Mouse (Mus musculus): ENCODE data around the gene Carmil1. TPM values are rescaled to one million over a fixed set of nuclear protein-coding genes. Genes with fewer than 3 reads are reported as not detected.

Carmil1 gene
- polyA plus RNA-seq, 1 experiment from 2014 or later = 8.4 TPM

DNA sequence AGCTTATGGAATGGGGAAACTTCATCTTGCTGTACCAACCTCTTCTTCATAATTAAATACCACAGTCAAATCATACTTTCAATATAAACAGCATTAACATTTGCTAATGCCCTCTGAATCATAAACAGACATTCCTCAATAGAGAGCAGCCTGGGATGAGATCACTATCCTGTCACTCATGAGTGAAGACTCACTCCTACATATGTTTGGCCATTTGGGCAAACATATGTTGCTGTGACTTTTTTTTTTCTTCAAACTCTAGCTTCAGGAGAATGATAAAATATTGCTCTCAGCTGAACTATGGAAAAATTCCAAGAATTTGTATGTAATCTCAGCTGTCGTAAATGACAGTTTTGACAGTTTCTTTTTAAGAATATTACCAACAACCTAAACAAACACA lies 110.9 kb downstream of the Carmil1 start:
- H3K4me1 ChIP-seq = no peaks in the 10 kb centered on the region
- WGBS = 67% methylated on average over 1 of the region's 1 CpGs
- no peak overlapping the region for H3K27ac ChIP-seq (replicated peaks)
- H3K9ac ChIP-seq = no peak overlapping the region
- ATAC-seq (ENCODE audit: extremely low read depth, insufficient number of reproducible peaks, low FRiP score, low TSS enrichment) = no peak
- no peak overlapping the region for H3K4me3 ChIP-seq
- no peaks in the 10 kb centered on the region for H3K36me3 ChIP-seq
- H3K4me2 ChIP-seq = no peak overlapping the region
- no peaks in the 10 kb centered on the region for H3K9me3 ChIP-seq
- no peaks in the 10 kb centered on the region for H3K27me3 ChIP-seq (replicated peaks)

- H3K36me3 ChIP-seq = no peaks in the 10 kb centered on the region
- no peak overlapping the region for H3K27ac ChIP-seq (replicated peaks)
- H3K27me3 ChIP-seq (replicated peaks) = peaks cover 3% of the 10 kb centered on the region; the same call in 1 of the 2 replicates
- 0 out of 2 replicates have a peak, but pooled peaks cover 4% of the 10 kb centered on the region for H3K9me3 ChIP-seq
- H3K4me1 ChIP-seq = peaks cover 14% of the 10 kb centered on the region
- no peak overlapping the region for H3K4me2 ChIP-seq
- no peak for ATAC-seq (ENCODE audit: extremely low read depth, insufficient number of reproducible peaks, low FRiP score, low TSS enrichment)
- 87% methylated on average over 1 of the region's 1 CpGs for WGBS
- no peak overlapping the region for H3K4me3 ChIP-seq
- no peak overlapping the region for H3K9ac ChIP-seq
Observed at GRCm38 (mm10) chr13:24163368-24163767, 117.2 kb downstream of the Carmil1 start.

DNA sequence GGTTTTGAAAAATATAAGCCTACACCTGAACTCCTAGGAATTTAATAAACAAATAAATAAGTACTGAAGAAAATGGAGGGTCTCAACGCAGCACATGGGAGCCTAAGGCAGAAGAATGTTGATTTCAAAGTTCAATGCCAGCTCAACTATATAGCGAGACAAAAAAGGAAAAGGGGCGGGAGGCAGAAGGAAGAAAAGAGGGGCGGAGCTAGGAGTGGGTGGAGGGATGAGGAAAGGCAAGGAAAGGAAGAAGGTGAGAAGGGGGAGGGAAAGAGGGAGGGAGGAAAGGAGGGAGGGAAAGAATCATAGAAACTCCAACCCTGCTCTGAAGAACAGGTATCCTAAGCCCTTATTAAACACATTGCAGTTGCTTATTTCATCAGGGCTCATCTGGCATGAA lies 119.5 kb downstream of the Carmil1 start:
- peak; percentile 70 for ATAC-seq (ENCODE audit: extremely low read depth, insufficient number of reproducible peaks, low FRiP score, low TSS enrichment)

GRCm38 (mm10) chr13:24159972-24160371 lies 120.6 kb downstream of the Carmil1 start:
- Histone ChIP-seq H3K9me3 (0 out of 2 replicates have a peak, but pooled peaks cover 4% of the 10 kb centered on the region), H3K4me1 (peaks cover 18% of the 10 kb centered on the region), H3K9ac (no peak overlapping the region), H3K36me3 (no peaks in the 10 kb centered on the region), H3K4me2 (peak overlapping the region; percentile 40; the same call in 1 of the 2 replicates), H3K4me3 (no peak overlapping the region), H3K27ac (replicated peaks) (peak overlapping the region; percentile 78), H3K27me3 (replicated peaks) (peaks cover 13% of the 10 kb centered on the region; the same call in 1 of the 2 replicates)
- WGBS = 25% methylated on average over 4 of the region's 4 CpGs
- ATAC-seq (ENCODE audit: extremely low read depth, insufficient number of reproducible peaks, low FRiP score, low TSS enrichment) = no peak

More for the DNA sequence above, 119.5 kb downstream of the Carmil1 start:
- Histone ChIP-seq H3K27me3 (replicated peaks) (peaks cover 10% of the 10 kb centered on the region; the same call in 1 of the 2 replicates), H3K4me3 (no peak overlapping the region), H3K36me3 (no peaks in the 10 kb centered on the region), H3K9ac (no peak overlapping the region), H3K4me1 (peaks cover 18% of the 10 kb centered on the region), H3K4me2 (no peak overlapping the region), H3K27ac (replicated peaks) (peak overlapping the region; percentile 54; the same call in 1 of the 2 replicates), H3K9me3 (0 out of 2 replicates have a peak, but pooled peaks cover 4% of the 10 kb centered on the region)
- WGBS = 82% methylated on average over 4 of the region's 4 CpGs

DNA sequence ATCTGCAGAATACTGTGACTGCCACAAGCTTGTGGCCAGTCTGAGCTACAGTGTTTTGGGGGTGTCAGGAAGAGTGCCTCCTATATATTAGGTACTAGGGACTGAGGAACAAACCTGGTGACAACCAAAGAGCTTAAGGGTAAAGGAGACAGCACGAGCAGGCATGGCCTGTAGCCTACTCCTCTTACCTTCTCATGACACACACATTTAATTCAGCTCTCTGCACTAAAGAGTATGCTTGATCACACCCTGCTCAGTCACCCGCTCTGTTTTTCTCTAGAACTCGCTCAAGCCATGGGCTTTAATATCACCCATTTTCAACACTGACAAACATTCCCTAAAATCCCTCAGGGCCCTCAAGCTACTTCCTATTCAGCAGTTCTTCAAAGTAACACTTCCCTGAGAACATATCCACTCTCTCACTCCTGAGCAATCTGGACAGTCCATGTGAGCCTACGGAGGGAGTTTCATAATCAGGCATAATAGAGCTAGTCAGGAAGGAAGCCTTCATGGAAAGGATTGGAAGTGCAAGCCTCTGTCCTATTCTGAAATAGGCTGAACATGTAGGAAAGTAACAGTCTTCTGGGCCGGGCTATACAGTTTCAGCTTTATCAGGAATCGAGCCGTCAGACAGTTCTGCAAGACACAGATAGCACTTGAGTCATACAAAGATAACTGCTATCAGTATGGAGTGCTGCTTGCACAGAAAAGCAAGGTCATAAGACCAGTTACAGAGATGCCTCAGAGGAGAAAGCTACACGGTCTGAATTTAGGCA lies 121.2 kb downstream of the Carmil1 start:
- peaks cover 17% of the 10 kb centered on the region for H3K27me3 ChIP-seq (replicated peaks)
- H3K9ac ChIP-seq = no peak overlapping the region
- no peak overlapping the region for H3K4me3 ChIP-seq
- peak overlapping the region; percentile 40; the same call in 1 of the 2 replicates for H3K4me2 ChIP-seq
- ATAC-seq (ENCODE audit: extremely low read depth, insufficient number of reproducible peaks, low FRiP score, low TSS enrichment) = peak; percentile 86
- peak overlapping the region; percentile 78 for H3K27ac ChIP-seq (replicated peaks)
- WGBS = 21% methylated on average over 8 of the region's 8 CpGs
- H3K9me3 ChIP-seq = 0 out of 2 replicates have a peak, but pooled peaks cover 4% of the 10 kb centered on the region
- H3K4me1 ChIP-seq = peaks cover 18% of the 10 kb centered on the region
- H3K36me3 ChIP-seq = no peaks in the 10 kb centered on the region

DNA sequence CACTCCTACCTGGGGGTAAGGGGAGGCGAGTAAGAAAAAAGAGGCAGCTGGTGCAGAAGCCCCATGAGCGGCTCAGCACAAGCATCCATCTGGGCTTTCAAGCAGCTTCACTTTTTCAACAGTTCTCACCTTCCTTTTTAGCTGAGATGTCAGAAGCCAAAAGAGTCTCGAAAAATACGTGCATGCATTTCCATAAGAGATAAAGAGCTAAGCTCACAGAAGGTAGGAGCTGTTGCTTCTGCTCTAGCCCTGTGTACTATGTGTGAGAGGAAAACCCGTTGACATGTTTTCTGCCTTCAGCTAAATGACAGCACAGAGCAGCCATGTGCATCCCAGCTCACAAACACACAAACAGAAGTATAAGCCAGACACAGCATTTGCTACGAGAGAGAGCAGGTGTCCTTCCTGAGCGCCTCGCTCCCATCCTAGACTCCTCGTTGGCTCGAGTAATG lies 123.0 kb downstream of the Carmil1 start:
- Histone ChIP-seq H3K9ac (no peak overlapping the region), H3K9me3 (0 out of 2 replicates have a peak, but pooled peaks cover 4% of the 10 kb centered on the region), H3K36me3 (no peaks in the 10 kb centered on the region), H3K27me3 (replicated peaks) (peaks cover 31% of the 10 kb centered on the region), H3K4me1 (peaks cover 21% of the 10 kb centered on the region), H3K4me2 (no peak overlapping the region), H3K27ac (replicated peaks) (no peak overlapping the region), H3K4me3 (no peak overlapping the region)
- ATAC-seq (ENCODE audit: extremely low read depth, insufficient number of reproducible peaks, low FRiP score, low TSS enrichment) = no peak
- 78% methylated on average over 10 of the region's 10 CpGs for WGBS

GRCm38 (mm10) chr13:24155190-24155589 lies 125.4 kb downstream of the Carmil1 start:
- H3K27me3 ChIP-seq (replicated peaks) = peaks cover 50% of the 10 kb centered on the region
- H3K9ac ChIP-seq = no peak overlapping the region
- no peaks in the 10 kb centered on the region for H3K36me3 ChIP-seq
- H3K4me3 ChIP-seq = no peak overlapping the region
- no peaks in the 10 kb centered on the region for H3K9me3 ChIP-seq
- H3K27ac ChIP-seq (replicated peaks) = no peak overlapping the region
- whole genome bisulfite sequencing = 39% methylated on average over 6 of the region's 6 CpGs
- no peak for ATAC-seq (ENCODE audit: extremely low read depth, insufficient number of reproducible peaks, low FRiP score, low TSS enrichment)
- H3K4me2 ChIP-seq = no peak overlapping the region
- H3K4me1 ChIP-seq = peaks cover 20% of the 10 kb centered on the region

DNA sequence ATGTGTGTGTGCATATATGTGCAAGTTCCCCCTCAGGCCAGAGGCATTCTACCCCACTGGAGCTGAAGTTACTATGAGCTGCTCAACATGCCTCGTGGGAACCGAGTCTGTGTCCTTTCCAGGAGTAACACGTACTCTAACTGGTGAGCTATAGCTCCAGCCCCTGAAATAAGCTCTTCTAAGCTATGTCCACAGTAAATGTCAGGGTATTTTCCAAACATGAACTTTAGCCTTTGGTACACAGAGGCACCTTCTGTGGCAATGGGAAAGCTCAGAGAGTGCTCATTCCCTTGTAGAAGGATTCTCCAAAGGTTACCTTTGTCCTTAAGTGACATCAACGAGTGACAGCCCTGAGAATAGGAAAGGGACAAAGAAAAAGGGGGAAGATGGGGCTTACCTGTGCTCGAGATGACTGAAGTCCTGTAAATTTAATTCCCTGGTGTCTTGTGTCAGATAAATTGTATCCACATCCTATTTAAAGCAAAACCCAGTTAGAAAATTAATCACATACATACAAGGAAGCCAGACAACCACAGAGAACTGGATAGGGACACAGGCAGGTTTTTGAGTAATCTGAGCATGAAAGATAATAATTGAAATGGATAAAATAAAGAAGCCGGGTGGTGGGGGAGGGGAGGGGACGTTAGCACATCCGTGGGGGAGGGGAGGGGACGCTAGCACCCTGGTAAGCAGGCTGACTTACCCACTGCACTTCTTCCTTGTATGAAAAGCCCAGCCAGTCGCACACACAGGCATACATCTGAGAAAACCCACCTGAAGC lies 126.1 kb downstream of the Carmil1 start:
- Histone ChIP-seq H3K4me3 (no peak overlapping the region), H3K27ac (replicated peaks) (no peak overlapping the region), H3K9ac (no peak overlapping the region), H3K36me3 (no peaks in the 10 kb centered on the region), H3K4me1 (peaks cover 13% of the 10 kb centered on the region), H3K4me2 (no peak overlapping the region), H3K27me3 (replicated peaks) (peaks cover 55% of the 10 kb centered on the region), H3K9me3 (no peaks in the 10 kb centered on the region)
- 55% methylated on average over 10 of the region's 10 CpGs for WGBS
- no peak for ATAC-seq (ENCODE audit: extremely low read depth, insufficient number of reproducible peaks, low FRiP score, low TSS enrichment)

- no peaks in the 10 kb centered on the region for H3K36me3 ChIP-seq
- no peak overlapping the region for H3K4me2 ChIP-seq
- H3K9ac ChIP-seq = no peak overlapping the region
- H3K4me1 ChIP-seq = peaks cover 5% of the 10 kb centered on the region
- WGBS = 57% methylated on average over 7 of the region's 7 CpGs
- no peak overlapping the region for H3K4me3 ChIP-seq
- peaks cover 68% of the 10 kb centered on the region for H3K27me3 ChIP-seq (replicated peaks)
- H3K27ac ChIP-seq (replicated peaks) = no peak overlapping the region
- no peak for ATAC-seq (ENCODE audit: extremely low read depth, insufficient number of reproducible peaks, low FRiP score, low TSS enrichment)
- no peaks in the 10 kb centered on the region for H3K9me3 ChIP-seq
Observed at GRCm38 (mm10) chr13:24152610-24153009, 128.0 kb downstream of the Carmil1 start.

GRCm38 (mm10) chr13:24151335-24151734 lies 129.3 kb downstream of the Carmil1 start:
- Histone ChIP-seq H3K4me3 (no peak overlapping the region), H3K27me3 (replicated peaks) (peaks cover 74% of the 10 kb centered on the region), H3K4me1 (peaks cover 2% of the 10 kb centered on the region; the same call in 1 of the 2 replicates), H3K9me3 (no peaks in the 10 kb centered on the region), H3K4me2 (no peak overlapping the region), H3K27ac (replicated peaks) (no peak overlapping the region), H3K36me3 (no peaks in the 10 kb centered on the region), H3K9ac (no peak overlapping the region)
- ATAC-seq (ENCODE audit: extremely low read depth, insufficient number of reproducible peaks, low FRiP score, low TSS enrichment) = no peak
- 83% methylated on average over 6 of the region's 6 CpGs for WGBS

DNA sequence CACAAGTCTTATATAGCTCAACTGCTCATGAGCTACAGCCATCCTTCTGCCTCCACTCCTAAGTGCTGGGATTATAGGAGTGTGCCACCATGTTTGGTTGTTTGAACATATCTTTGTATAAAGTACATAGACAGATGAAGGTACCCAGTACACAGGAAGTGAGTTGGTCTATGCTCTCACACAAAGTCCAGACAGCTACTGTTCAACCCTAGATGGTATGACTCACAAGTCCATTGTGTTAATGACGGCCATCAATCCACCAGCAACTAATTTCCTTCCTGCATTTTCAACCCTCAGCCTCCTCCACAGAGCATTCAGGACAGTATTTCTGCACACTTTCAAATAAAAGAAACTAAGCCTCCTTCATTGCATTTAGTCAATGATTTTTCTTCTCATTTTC lies 132.0 kb downstream of the Carmil1 start:
- WGBS = 64% methylated on average over 1 of the region's 1 CpGs
- ATAC-seq (ENCODE audit: extremely low read depth, insufficient number of reproducible peaks, low FRiP score, low TSS enrichment) = no peak
- H3K27me3 ChIP-seq (replicated peaks) = peaks cover 83% of the 10 kb centered on the region

More for the DNA sequence above, 132.0 kb downstream of the Carmil1 start:
- no peak overlapping the region for H3K9ac ChIP-seq
- no peak overlapping the region for H3K4me3 ChIP-seq
- peaks cover 6% of the 10 kb centered on the region for H3K4me1 ChIP-seq
- no peak overlapping the region for H3K27ac ChIP-seq (replicated peaks)
- no peaks in the 10 kb centered on the region for H3K36me3 ChIP-seq
- no peaks in the 10 kb centered on the region for H3K9me3 ChIP-seq
- H3K4me2 ChIP-seq = no peak overlapping the region

Data from heart, embryonic 13.5 days (tissue).